Mouse (Mus musculus) limb, embryonic 12.5 days (tissue): Measurements from ENCODE around the gene Rps3a1. TPM values are rescaled to one million over a fixed set of nuclear protein-coding genes. Genes with fewer than 3 reads are reported as not detected.

ENCODE experiments used
- ATAC-seq: fragments of 200-750 bp; cut with Nextera tagmentation; 2 replicates; pipeline ENCODE4 v1.8.0; 2017; ENCODE audit warnings: low read depth, moderate TSS enrichment; ENCODE audit not compliant: insufficient number of reproducible peaks, insufficient read depth, low FRiP score, low TSS enrichment
- H3K27ac ChIP-seq: fragments of 300-500 bp; sonication (generic); 2 replicates; pipeline ENCODE4 v1.5.1; 2016; ENCODE audit warnings: mild to moderate bottlenecking, moderate library complexity
- H3K27me3 ChIP-seq: fragments of 300-500 bp; sonication (generic); 2 replicates; pipeline ENCODE4 v1.6.1; 2016; ENCODE audit warnings: mild to moderate bottlenecking, moderate library complexity
- H3K36me3 ChIP-seq: fragments of 300-500 bp; sonication (generic); 2 replicates; pipeline ENCODE4 v1.6.1; 2016; ENCODE audit warnings: mild to moderate bottlenecking, moderate library complexity
- H3K4me1 ChIP-seq: fragments of 300-500 bp; sonication (generic); replicated peaks from 2 replicates; pipeline ENCODE4 v1.6.1; 2016
- H3K4me2 ChIP-seq: fragments of 300-500 bp; sonication (generic); 2 replicates; pipeline ENCODE4 v1.6.1; 2016; ENCODE audit warnings: mild to moderate bottlenecking, moderate library complexity
- H3K4me3 ChIP-seq: fragments of 300-500 bp; sonication (generic); replicated peaks from 2 replicates; pipeline ENCODE4 v1.5.1; 2016; ENCODE audit warnings: mild to moderate bottlenecking
- H3K9ac ChIP-seq: fragments of 300-500 bp; sonication (generic); replicated peaks from 2 replicates; pipeline ENCODE4 v1.6.1; 2016; ENCODE audit warnings: mild to moderate bottlenecking, moderate library complexity
- H3K9me3 ChIP-seq: fragments of 300-500 bp; sonication (generic); 2 replicates; pipeline ENCODE4 v1.6.1; 2016; ENCODE audit warnings: mild to moderate bottlenecking, moderate library complexity
- WGBS: fragments of 180-500 bp; shearing (Covaris S2); methylation state at CpG from one replicate; pipeline ENCODE4 v1.1.7; 2016; 5-methylcytosine and 5-hydroxymethylcytosine counted together
- polyA plus RNA-seq: library from polyadenylated mRNA; unstranded; fragments of >200 nt; fragmentation: Nextera tagmentation; extraction: Ambion mirVana; gene quantifications from 2 replicates; pipeline ENCODE4 v1.2.1, GENCODE M21; 2016

Gene Rps3a1
- polyA plus RNA-seq, 1 experiment from 2014 or later, result 1,304 TPM

DNA sequence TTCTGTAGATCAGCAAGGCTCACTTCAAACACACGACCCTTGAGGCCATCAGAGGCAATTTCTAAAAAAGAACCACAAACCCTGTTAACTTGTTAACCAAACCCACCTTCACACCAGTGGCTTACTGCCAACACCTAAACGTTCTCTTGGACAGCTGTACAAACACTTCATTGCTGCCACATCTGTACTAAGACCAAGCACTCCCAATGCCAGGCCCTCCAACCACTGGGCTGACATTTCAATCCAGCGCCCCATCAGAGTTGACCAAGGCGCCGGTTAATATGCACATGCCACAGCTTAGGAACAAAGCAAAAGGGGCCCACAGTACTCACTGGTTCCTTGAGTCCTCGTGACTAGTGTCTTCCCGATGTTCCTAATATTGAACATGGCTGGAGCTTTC, 1.1 kb downstream of the Rps3a1 start:
- H3K27me3 ChIP-seq, result no peaks in the 10 kb centered on the region

DNA sequence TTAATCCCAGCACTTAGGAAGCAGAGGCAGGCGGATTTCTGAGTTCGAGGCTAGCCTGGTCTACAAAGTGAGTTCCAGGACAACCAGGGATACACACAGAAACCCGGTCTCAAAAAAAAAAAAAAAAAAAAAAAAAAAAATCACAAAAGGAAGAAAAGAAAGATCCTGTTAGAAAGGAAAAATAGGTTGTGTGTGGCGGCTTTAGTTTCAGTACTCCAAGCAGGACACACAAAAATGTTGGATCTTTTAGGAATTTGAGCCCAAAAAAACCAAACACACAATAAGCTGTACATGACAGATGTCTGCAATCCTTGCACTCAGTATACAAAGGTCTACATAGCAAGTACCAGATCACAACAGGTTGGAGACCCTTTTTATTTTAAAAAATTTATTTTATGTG, 2.8 kb downstream of the Rps3a1 start:
- H3K4me3 ChIP-seq, result no peak overlapping the region
- H3K36me3 ChIP-seq, result peaks cover 67% of the 10 kb centered on the region
- no peak overlapping the region for H3K27ac ChIP-seq
- no peak for ATAC-seq
- no peak overlapping the region for H3K9ac ChIP-seq
- no peaks in the 10 kb centered on the region for H3K9me3 ChIP-seq
- H3K4me2 ChIP-seq, result no peak overlapping the region
- H3K27me3 ChIP-seq, result no peaks in the 10 kb centered on the region
- H3K4me1 ChIP-seq, result peaks cover 13% of the 10 kb centered on the region
- WGBS, result 95% methylated on average over 4 of the region's 4 CpGs

More for the DNA sequence above, 1.1 kb downstream of the Rps3a1 start:
- Histone ChIP-seq H3K4me1 (peaks cover 13% of the 10 kb centered on the region), H3K9ac (peak overlapping the region; percentile 98), H3K4me3 (peak overlapping the region; percentile 97), H3K9me3 (no peaks in the 10 kb centered on the region), H3K4me2 (peak overlapping the region; percentile 72), H3K27ac (no peak overlapping the region; the same call in 1 of the 2 replicates), H3K36me3 (peaks cover 50% of the 10 kb centered on the region)
- ATAC-seq, result no peak
- WGBS, result 19% methylated on average over 7 of the region's 7 CpGs

DNA sequence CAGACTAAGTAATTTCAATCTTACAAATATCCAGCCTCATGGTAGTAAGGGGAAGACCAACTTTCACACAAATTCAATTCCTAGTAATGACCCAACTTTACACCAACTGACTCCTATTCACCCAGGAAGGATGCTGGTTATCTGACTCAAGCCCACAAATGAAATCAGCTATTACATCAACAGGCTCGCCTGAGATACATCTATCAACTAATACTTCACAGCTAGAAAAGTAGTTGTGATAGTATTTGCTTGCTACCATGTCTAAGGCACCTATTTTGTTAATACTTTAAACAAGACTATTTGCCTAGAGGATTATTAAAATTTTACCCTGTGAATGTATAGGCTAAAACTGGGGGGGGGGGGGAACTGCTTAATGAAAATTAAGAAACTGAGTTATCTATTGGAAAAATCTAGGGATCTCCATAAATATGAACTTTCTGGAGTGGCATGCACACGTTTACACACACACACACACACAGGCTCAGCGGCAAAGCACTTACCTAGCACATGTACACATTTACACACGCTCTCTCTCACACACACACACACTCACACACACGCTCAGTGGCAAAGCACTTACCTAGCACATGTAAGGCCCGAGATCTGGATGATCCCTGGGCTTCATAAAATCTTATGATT, 5.4 kb downstream of the Rps3a1 start:
- peaks cover 13% of the 10 kb centered on the region for H3K4me1 ChIP-seq
- H3K9me3 ChIP-seq, result no peaks in the 10 kb centered on the region
- ATAC-seq, result no peak
- no peak overlapping the region for H3K4me2 ChIP-seq
- WGBS, result 89% methylated on average over 6 of the region's 6 CpGs
- H3K4me3 ChIP-seq, result no peak overlapping the region
- no peak overlapping the region for H3K9ac ChIP-seq
- no peaks in the 10 kb centered on the region for H3K27me3 ChIP-seq
- no peak overlapping the region for H3K27ac ChIP-seq
- peaks cover 70% of the 10 kb centered on the region for H3K36me3 ChIP-seq

DNA sequence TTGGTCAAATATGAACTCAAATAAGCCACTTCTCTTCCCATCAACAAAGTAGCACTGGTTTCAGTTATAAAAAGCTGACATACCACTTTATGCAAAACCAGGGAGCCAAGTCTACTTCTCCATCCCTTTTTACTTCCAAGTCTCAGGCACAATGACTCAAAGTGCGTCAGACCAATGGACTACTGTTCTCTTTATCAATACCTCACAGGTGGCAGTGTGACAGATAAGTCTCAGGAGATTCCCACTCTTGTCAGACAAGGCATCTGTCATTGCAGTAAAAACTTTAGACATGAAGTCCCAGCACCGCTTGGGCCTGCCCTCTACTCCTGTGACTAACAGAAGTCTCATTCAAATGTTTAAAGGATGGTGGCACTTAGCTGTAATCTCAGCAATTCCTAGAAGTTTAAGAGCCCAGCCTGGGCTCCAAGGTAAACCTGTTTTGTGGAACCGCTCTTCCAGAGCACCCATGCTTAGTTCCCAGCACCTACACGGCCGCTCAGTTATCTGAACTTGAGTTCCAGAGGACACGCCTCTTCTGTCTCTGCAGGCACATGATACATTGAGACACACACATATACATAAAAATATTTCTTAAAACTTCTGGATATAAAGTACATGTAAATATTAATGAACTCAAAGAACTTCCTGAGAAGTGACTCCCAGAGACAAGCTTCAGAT, 6.5 kb downstream of the Rps3a1 start:
- ATAC-seq, result no peak
- H3K9ac ChIP-seq, result no peak overlapping the region
- peaks cover 8% of the 10 kb centered on the region for H3K4me1 ChIP-seq
- H3K36me3 ChIP-seq, result peaks cover 66% of the 10 kb centered on the region
- no peaks in the 10 kb centered on the region for H3K27me3 ChIP-seq
- no peak overlapping the region for H3K4me2 ChIP-seq
- no peak overlapping the region for H3K27ac ChIP-seq
- no peak overlapping the region for H3K4me3 ChIP-seq
- H3K9me3 ChIP-seq, result no peaks in the 10 kb centered on the region
- WGBS, result 85% methylated on average over 6 of the region's 6 CpGs

DNA sequence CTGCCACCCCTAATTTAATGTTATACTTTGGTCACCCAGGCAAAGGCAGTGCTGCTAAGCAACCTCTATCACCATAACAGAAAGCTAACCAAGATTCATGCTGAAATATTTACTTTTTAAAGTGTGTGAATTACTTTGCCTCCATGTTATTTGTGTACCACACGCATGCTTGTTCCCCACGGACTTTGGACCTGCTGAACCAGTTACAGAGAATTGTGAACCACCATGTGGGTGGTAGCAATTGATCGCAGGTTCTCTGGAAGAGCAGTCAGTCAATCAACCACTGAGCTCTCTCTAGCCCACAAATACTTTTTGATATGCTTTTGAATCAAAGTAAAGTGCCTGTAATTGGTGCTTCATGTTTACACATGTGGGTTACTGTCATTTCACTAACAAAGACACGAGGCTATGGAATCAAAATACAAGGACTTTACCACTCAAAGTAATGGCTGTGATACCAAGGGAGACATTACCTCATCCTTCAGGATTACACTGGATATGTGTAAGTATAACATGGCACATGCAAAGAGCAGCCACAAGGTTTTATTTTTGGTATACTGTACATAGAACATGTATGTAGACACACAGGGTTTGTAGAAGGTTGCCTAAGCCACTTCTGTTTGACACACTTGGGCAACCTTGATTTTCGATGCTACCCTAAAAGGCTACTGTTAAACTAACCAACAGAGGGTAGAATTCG, 7.4 kb downstream of the Rps3a1 start:
- no peak for ATAC-seq
- no peak overlapping the region for H3K4me3 ChIP-seq
- no peak overlapping the region for H3K4me2 ChIP-seq
- H3K27me3 ChIP-seq, result no peaks in the 10 kb centered on the region
- no peak overlapping the region for H3K9ac ChIP-seq
- H3K9me3 ChIP-seq, result no peaks in the 10 kb centered on the region
- WGBS, result 92% methylated on average over 6 of the region's 6 CpGs
- H3K4me1 ChIP-seq, result no peaks in the 10 kb centered on the region
- peaks cover 56% of the 10 kb centered on the region for H3K36me3 ChIP-seq
- H3K27ac ChIP-seq, result no peak overlapping the region

DNA sequence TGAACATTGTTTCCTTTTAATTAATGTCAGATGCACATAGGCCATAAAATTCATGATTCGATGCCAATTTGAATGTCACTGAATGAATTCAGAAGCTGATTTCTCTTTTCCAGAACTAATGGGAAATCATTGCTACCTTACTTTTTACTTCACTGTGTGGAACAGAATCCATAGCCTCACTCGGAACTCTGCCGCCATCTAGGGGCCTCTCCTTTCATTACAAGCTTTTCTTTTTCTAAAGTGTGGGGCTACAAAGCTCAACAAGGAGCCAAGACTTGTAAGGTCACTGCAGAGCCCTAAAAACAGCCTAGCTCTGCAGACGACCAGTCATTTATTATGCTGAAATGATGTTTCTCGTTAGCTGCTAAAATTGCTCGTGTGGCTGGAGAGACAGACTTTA, 12.7 kb downstream of the Rps3a1 start:
- Histone ChIP-seq H3K4me3 (no peak overlapping the region), H3K36me3 (peaks cover 17% of the 10 kb centered on the region), H3K4me2 (no peak overlapping the region), H3K4me1 (no peaks in the 10 kb centered on the region; the same call in 1 of the 2 replicates), H3K27ac (no peak overlapping the region), H3K9ac (no peak overlapping the region), H3K27me3 (no peaks in the 10 kb centered on the region), H3K9me3 (no peaks in the 10 kb centered on the region)
- 11% methylated on average over 6 of the region's 6 CpGs for WGBS
- ATAC-seq, result no peak

DNA sequence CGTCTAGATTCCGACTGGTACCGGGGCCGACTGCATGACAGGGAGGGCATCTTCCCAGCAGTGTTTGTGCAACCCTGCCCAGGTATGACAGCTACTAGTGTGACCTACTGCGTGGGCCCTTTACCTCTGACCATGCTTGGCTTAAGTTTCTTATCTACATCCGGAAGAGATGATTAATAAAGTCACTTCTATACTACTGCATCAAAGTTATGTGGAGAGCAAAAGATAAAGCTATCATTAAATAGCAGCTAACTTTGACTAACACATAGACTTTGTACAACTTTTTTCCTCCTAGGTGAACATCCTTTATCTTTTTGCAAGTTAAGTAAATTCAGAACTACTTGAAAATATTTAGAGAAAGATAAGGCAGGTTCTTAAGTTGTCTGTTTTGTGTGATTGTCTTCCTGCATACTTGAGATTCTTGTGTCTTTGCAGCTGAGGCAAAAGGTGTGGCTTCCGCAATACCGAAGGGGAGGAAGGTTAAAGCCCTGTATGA, 19.2 kb downstream of the Rps3a1 start:
- Histone ChIP-seq H3K4me3 (no peak overlapping the region), H3K9ac (no peak overlapping the region), H3K4me1 (peaks cover 14% of the 10 kb centered on the region; the same call in 1 of the 2 replicates), H3K27me3 (no peaks in the 10 kb centered on the region), H3K9me3 (no peaks in the 10 kb centered on the region), H3K4me2 (no peak overlapping the region), H3K36me3 (peaks cover 35% of the 10 kb centered on the region), H3K27ac (no peak overlapping the region)
- 90% methylated on average over 8 of the region's 8 CpGs for WGBS
- ATAC-seq, result no peak

DNA sequence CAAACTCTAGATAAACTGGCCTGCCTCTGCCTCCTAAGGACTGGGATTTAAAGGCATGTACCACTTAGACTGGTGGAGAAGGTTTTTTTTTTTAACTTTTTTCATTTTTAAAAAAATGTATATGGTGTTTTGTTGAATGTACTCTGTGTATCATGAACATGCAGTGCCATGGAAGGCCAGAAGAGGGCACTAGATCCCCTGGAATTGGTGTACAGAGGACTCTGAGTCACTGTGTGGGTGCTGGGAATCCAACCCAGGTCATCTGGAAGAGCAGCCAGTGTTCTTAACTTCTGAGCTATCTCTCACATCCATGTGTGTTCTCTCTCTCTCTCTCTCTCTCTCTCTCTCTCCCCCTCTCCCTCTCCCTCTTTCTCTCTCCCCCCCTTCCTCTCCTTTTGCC, 20.3 kb downstream of the Rps3a1 start:
- Histone ChIP-seq H3K27ac (no peak overlapping the region), H3K4me2 (no peak overlapping the region), H3K9ac (no peak overlapping the region), H3K4me1 (peaks cover 14% of the 10 kb centered on the region; the same call in 1 of the 2 replicates), H3K4me3 (no peak overlapping the region), H3K36me3 (peaks cover 34% of the 10 kb centered on the region), H3K27me3 (no peaks in the 10 kb centered on the region), H3K9me3 (no peaks in the 10 kb centered on the region)
- ATAC-seq, result no peak

DNA sequence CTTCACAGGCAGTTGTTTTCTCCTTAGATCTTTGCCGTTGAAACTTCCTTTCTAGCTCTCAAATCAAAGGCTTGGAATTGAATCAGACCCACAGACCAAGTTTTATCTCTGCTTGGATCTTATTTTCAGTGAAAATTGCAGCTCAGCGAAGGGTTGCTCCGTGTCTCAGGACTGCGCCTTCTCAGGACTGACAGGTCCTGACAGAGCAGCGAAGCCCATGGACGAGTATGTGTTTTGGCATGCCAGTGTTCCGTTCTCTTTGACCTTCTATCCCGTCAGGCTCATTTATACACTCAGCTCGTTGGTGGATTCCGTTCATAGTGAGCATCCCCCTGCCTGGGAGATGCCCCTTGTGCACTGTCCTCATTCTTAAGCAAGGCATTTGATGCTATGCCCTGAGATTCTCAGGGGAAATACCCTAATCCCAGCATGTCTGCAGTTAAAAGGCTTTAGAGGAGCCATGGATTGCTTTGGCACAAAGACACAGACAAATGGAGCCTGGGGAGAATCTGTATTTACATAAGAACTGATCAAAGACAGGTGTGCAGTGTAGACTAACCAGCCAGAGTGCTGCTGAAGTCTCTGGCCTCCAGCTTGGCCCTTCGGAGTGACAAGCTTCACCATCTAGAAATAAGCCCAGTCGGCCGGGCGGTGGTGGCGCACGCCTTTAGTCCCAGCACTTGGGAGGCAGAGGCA, 23.1 kb downstream of the Rps3a1 start:
- peaks cover 34% of the 10 kb centered on the region for H3K36me3 ChIP-seq
- H3K9ac ChIP-seq, result no peak overlapping the region
- no peak overlapping the region for H3K4me2 ChIP-seq
- H3K9me3 ChIP-seq, result peaks cover 8% of the 10 kb centered on the region; the same call in 1 of the 2 replicates
- H3K4me3 ChIP-seq, result no peak overlapping the region
- no peak for ATAC-seq
- 60% methylated on average over 16 of the region's 16 CpGs for WGBS
- no peaks in the 10 kb centered on the region for H3K27me3 ChIP-seq
- H3K27ac ChIP-seq, result peak overlapping the region; percentile 32; the same call in 1 of the 2 replicates
- peaks cover 21% of the 10 kb centered on the region; the same call in 1 of the 2 replicates for H3K4me1 ChIP-seq

DNA sequence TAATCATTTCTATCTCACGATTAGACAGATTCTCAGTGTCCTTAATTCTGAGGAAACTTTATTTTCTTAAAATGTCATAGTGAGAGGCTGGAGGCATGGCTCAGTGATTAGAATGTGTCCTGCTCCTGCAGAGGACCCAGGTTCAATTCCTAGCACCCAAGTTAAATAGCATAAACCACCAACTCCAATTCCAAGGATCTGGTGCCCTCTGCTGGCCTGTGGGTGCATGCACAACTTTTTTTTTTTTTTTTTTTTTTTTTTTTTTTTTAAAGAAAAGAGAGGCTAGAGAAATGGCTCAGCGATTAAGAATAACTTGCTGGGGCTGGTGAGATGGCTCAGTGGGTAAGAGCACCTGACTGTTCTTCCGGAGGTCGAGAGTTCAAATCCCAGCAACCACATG, 25.6 kb downstream of the Rps3a1 start:
- peaks cover 31% of the 10 kb centered on the region; the same call in 1 of the 2 replicates for H3K4me1 ChIP-seq
- peaks cover 22% of the 10 kb centered on the region for H3K36me3 ChIP-seq
- H3K27me3 ChIP-seq, result no peaks in the 10 kb centered on the region
- no peak overlapping the region for H3K4me2 ChIP-seq
- H3K9ac ChIP-seq, result no peak overlapping the region
- H3K4me3 ChIP-seq, result no peak overlapping the region
- H3K9me3 ChIP-seq, result peaks cover 8% of the 10 kb centered on the region; the same call in 1 of the 2 replicates
- WGBS, result 91% methylated on average over 4 of the region's 4 CpGs
- no peak for ATAC-seq
- H3K27ac ChIP-seq, result no peak overlapping the region
